Mouse (Mus musculus): Measurements from ENCODE around the gene Asic2. TPM values are rescaled to one million over a fixed set of nuclear protein-coding genes. Genes with fewer than 3 reads are reported as not detected.

Asic2 gene
- polyA plus RNA-seq, 1 experiment: 0.75 TPM

DNA sequence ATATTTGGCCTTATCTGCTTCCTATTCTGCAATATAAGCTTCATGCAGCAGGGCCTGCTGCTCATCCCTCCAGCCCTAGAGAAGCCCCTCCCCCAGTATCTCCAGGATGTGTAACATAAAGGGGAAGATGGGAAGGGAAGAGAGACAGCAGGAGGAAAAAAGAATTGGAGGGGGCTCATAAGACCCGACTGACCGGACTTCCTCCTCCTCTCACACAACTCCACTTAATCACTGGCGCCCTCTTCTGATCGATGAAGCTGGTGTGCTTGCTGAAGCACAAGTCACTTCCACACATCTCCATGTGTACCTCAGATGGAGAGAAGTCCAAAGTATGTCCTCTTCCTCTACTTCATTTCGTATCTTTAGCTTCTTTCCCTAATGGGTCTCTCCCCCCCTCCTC is 506.1 kb downstream of the Asic2 start:
- WGBS: 5% methylated on average over 5 of the region's 5 CpGs
- DNase-seq: peak; percentile 28

GRCm38 (mm10) chr11:81461748-81462147 is 506.5 kb downstream of the Asic2 start:
- Histone ChIP-seq H3K27me3 (replicated peaks; ENCODE audit: control insufficient read depth, insufficient read depth, low read length) (no peaks in the 10 kb centered on the region), H3K4me3 (ENCODE audit: insufficient read depth, low read depth, low read length) (no peak overlapping the region), H3K27ac (ENCODE audit: insufficient read depth, low read depth, low read length) (no peak overlapping the region), H3K4me1 (ENCODE audit: control insufficient read depth, insufficient read depth, low read length) (no peaks in the 10 kb centered on the region), H3K36me3 (ENCODE audit: control insufficient read depth, insufficient read depth, low read length) (no peaks in the 10 kb centered on the region)
- 30% methylated on average over 4 of the region's 4 CpGs for WGBS
- no peak for DNase-seq
- no peak for TF ChIP-seq POLR2A (IDR thresholded peaks at IDR 0.05; ENCODE audit: low read depth, low read length)
- TF ChIP-seq CTCF (conservative IDR thresholded peaks at IDR 0.05; ENCODE audit: insufficient read depth, insufficient read length, low read depth, low read length): no peak

More for the DNA sequence above, 506.1 kb downstream of the Asic2 start:
- TF ChIP-seq POLR2A (IDR thresholded peaks at IDR 0.05; ENCODE audit: low read depth, low read length) (no peak), CTCF (conservative IDR thresholded peaks at IDR 0.05; ENCODE audit: insufficient read depth, insufficient read length, low read depth, low read length) (peak; percentile 45)
- Histone ChIP-seq H3K36me3 (ENCODE audit: control insufficient read depth, insufficient read depth, low read length) (no peaks in the 10 kb centered on the region), H3K27me3 (replicated peaks; ENCODE audit: control insufficient read depth, insufficient read depth, low read length) (no peaks in the 10 kb centered on the region), H3K27ac (ENCODE audit: insufficient read depth, low read depth, low read length) (no peak overlapping the region), H3K4me1 (ENCODE audit: control insufficient read depth, insufficient read depth, low read length) (no peaks in the 10 kb centered on the region), H3K4me3 (ENCODE audit: insufficient read depth, low read depth, low read length) (no peak overlapping the region)

DNA sequence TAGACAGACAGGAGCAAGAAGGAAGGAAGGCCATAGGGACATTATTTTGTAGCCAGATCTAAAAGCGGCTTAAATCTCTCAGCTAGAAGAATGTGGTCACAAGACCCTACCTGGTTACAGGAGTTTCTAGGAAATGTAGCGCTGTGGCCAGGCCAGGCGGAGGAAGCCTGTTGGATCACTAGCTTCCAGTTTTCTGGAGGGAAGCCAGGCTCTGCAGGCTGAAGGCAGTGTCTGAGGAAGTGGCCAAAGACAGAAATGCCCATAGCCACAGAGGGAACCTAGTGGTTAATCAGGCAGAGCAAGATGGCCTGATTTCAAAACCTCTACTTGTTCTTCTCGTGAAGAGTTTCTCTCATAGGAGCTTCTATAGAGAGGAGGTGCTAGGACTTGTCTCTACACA is 513.3 kb downstream of the Asic2 start:
- DNase-seq: peak; percentile 31
- Histone ChIP-seq H3K27me3 (replicated peaks; ENCODE audit: control insufficient read depth, insufficient read depth, low read length) (no peaks in the 10 kb centered on the region), H3K4me3 (ENCODE audit: insufficient read depth, low read depth, low read length) (no peak overlapping the region), H3K36me3 (ENCODE audit: control insufficient read depth, insufficient read depth, low read length) (no peaks in the 10 kb centered on the region), H3K27ac (ENCODE audit: insufficient read depth, low read depth, low read length) (no peak overlapping the region), H3K4me1 (ENCODE audit: control insufficient read depth, insufficient read depth, low read length) (no peaks in the 10 kb centered on the region)
- TF ChIP-seq CTCF (conservative IDR thresholded peaks at IDR 0.05; ENCODE audit: insufficient read depth, insufficient read length, low read depth, low read length) (no peak), POLR2A (IDR thresholded peaks at IDR 0.05; ENCODE audit: low read depth, low read length) (no peak)
- WGBS: 60% methylated on average over 4 of the region's 4 CpGs

DNA sequence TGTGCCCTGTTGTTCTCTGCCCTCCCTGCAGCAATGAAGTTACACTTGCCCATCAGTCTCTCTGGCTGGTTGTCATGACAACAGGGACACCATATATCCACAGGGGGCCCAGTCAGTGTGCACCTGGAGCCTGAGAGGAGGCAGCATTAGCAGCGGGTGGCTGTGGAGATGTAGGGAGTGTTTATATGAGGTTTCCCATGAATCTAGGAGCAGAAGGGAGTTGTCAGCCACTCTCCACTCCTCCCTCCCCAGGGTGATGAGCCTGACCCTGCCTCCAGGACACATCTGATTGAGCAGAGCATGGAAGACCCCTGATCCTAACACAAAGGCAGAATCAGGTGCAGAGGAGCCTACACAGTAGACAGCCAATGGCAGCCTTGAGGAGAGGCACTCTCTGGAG is 514.1 kb downstream of the Asic2 start:
- DNase-seq: no peak
- Histone ChIP-seq H3K27ac (ENCODE audit: insufficient read depth, low read depth, low read length) (no peak overlapping the region), H3K4me3 (ENCODE audit: insufficient read depth, low read depth, low read length) (no peak overlapping the region), H3K4me1 (ENCODE audit: control insufficient read depth, insufficient read depth, low read length) (no peaks in the 10 kb centered on the region), H3K36me3 (ENCODE audit: control insufficient read depth, insufficient read depth, low read length) (no peaks in the 10 kb centered on the region), H3K27me3 (replicated peaks; ENCODE audit: control insufficient read depth, insufficient read depth, low read length) (no peaks in the 10 kb centered on the region)
- 45% methylated on average over 1 of the region's 1 CpGs for WGBS
- TF ChIP-seq POLR2A (IDR thresholded peaks at IDR 0.05; ENCODE audit: low read depth, low read length): no peak
- TF ChIP-seq CTCF (conservative IDR thresholded peaks at IDR 0.05; ENCODE audit: insufficient read depth, insufficient read length, low read depth, low read length): no peak

GRCm38 (mm10) chr11:81449271-81449705 is 519.0 kb downstream of the Asic2 start:
- Histone ChIP-seq H3K36me3 (ENCODE audit: control insufficient read depth, insufficient read depth, low read length) (no peaks in the 10 kb centered on the region), H3K27ac (ENCODE audit: insufficient read depth, low read depth, low read length) (no peak overlapping the region), H3K4me1 (ENCODE audit: control insufficient read depth, insufficient read depth, low read length) (no peaks in the 10 kb centered on the region), H3K4me3 (ENCODE audit: insufficient read depth, low read depth, low read length) (no peak overlapping the region), H3K27me3 (replicated peaks; ENCODE audit: control insufficient read depth, insufficient read depth, low read length) (no peaks in the 10 kb centered on the region)
- DNase-seq: peak; percentile 57
- WGBS: 9% methylated on average over 3 of the region's 3 CpGs
- TF ChIP-seq CTCF (conservative IDR thresholded peaks at IDR 0.05; ENCODE audit: insufficient read depth, insufficient read length, low read depth, low read length) (no peak), POLR2A (IDR thresholded peaks at IDR 0.05; ENCODE audit: low read depth, low read length) (no peak)

GRCm38 (mm10) chr11:81446347-81446746 is 521.9 kb downstream of the Asic2 start:
- TF ChIP-seq CTCF (conservative IDR thresholded peaks at IDR 0.05; ENCODE audit: insufficient read depth, insufficient read length, low read depth, low read length): no peak
- no peak for TF ChIP-seq POLR2A (IDR thresholded peaks at IDR 0.05; ENCODE audit: low read depth, low read length)

DNA sequence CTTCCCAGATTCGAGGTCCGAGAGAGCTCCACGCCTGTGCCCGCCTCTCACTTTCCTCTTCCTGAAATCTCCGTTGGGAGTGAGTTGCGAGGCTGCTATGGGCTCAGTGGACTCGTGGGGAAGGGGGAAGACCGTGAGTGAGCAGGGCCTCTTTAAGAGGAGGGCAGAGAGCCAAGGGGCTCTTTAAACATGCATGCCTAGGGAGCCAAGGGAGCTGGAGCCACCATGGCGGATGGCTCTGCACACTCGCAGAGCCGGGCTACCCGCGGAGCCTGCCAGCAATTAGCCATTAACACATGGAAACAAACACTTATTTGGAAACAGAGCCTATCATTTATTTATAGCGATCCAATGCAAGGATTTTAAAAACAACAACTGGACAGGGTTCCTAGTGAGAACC is 541.4 kb downstream of the Asic2 start:
- 56% methylated on average over 14 of the region's 14 CpGs for WGBS
- Histone ChIP-seq H3K27ac (ENCODE audit: insufficient read depth, low read depth, low read length) (no peak overlapping the region), H3K4me1 (ENCODE audit: control insufficient read depth, insufficient read depth, low read length) (no peaks in the 10 kb centered on the region), H3K27me3 (replicated peaks; ENCODE audit: control insufficient read depth, insufficient read depth, low read length) (no peaks in the 10 kb centered on the region; the same call in 1 of the 2 replicates), H3K36me3 (ENCODE audit: control insufficient read depth, insufficient read depth, low read length) (no peaks in the 10 kb centered on the region), H3K4me3 (ENCODE audit: insufficient read depth, low read depth, low read length) (no peak overlapping the region)
- TF ChIP-seq POLR2A (IDR thresholded peaks at IDR 0.05; ENCODE audit: low read depth, low read length) (no peak), CTCF (conservative IDR thresholded peaks at IDR 0.05; ENCODE audit: insufficient read depth, insufficient read length, low read depth, low read length) (no peak)
- DNase-seq: peak; percentile 2

More at GRCm38 (mm10) chr11:81446347-81446746, 521.9 kb downstream of the Asic2 start:
- no peaks in the 10 kb centered on the region for H3K27me3 ChIP-seq (replicated peaks; ENCODE audit: control insufficient read depth, insufficient read depth, low read length)
- 84% methylated on average over 1 of the region's 1 CpGs for WGBS
- H3K4me3 ChIP-seq (ENCODE audit: insufficient read depth, low read depth, low read length): no peak overlapping the region
- no peak overlapping the region for H3K27ac ChIP-seq (ENCODE audit: insufficient read depth, low read depth, low read length)
- H3K36me3 ChIP-seq (ENCODE audit: control insufficient read depth, insufficient read depth, low read length): no peaks in the 10 kb centered on the region
- no peak for DNase-seq
- H3K4me1 ChIP-seq (ENCODE audit: control insufficient read depth, insufficient read depth, low read length): no peaks in the 10 kb centered on the region
